Mouse (Mus musculus): ENCODE measurements around the gene Nip7. TPM values are rescaled to one million over a fixed set of nuclear protein-coding genes. Genes with fewer than 3 reads are reported as not detected.

The Nip7 gene
- polyA plus RNA-seq (2014; fragmentation: Illumina TruSeq; extraction: RNeasy Lipid Tissue Mini Kit (QIAGEN cat#74804)), result 19.2 TPM

GRCm38 (mm10) chr8:107056076-107056972 lies at the start of gene Nip7, which contains the start of gene Cog8:
TSS of gene Nip7 (plus strand) at chr8:107056877.
TSS of gene Cog8 (minus strand) at chr8:107056689.

DNA sequence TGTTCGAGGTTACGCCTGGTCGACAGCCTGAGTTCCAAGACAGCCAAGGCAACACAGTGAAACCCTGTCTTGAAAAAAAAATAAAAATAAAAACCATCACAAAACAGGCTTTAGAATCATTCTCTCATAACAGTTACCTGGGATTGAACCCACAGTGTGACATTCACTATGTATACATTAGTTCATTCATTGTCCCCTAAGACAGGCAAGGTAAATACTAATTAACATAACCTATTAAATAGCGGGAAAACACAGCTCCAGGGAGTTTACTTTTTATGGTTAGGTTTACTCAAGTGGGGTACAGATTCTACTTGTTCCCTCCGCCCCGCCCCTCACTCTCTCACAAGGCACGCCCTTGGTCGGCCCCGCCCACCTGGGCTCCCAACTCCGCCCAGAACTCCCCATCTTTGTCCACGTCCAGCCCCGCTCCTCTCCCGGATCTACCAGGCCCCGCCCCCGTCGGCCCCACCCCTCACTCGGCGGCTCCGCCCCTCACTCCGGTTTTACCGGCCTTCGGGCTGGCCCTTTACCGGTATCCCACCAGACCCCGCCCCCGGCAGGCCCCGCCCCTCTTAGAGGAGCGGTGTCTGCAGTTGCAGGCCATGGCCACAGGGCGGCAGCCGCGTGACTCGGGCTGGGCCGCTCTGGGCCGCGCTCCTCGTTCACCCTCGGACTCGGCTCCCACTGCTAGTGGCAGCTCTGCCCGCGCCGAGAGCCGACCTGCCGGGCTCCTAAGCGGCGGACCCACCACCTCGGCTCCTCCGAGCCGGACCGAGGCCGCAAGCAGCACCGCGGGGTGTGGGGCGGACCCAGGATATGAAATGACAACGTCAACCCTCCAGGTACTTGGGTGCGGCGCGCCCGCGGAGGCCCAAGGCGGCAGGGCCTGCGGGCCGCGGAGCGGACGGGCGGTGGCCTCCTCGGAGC lies 25.8 kb upstream of the Nip7 start, which contains the start of gene Vps4a:
TSS of gene Vps4a (plus strand) at position 573 of the 927 bp plus-strand sequence.

DNA sequence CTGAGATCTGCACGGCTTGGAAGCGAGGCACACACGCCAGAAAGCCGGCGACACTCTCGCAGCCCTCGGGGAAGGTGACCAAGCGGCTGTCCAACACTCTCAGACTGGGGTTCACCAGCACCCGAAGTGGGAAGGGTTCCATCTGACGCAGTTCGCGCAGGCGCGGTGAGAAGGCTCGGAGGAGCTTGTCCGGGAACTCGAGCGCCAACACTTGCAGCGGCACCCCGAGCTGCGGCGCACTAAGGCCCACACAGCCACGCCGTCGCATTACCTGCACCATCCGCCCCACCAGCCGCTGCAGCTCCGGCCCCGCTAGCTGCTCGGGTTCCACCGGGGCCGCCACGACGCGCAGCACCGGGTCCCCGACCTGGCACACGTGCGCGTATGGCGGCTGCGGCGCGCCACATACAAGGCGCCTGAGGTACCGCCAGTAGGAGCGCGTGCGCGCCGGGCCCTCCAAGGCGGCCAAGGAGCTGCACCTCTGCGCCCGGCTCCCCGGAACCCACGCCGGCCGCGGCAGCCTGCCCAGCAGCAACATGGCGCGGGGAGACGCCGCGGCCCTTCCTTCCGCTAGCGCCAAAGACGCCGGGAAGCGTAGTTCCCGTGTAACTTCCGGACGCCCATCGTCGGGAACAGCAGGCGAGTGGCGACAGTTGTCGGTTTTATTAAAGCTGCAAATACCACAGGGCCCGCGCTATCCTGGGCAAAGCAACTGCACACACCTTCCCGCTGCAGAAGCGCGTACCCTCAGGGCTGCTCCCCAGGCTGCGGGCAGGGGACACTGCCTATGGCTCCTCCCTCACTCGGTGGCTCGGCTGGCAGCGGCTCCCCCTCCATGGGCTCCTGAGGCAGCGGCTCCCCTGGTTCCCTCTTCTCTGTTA lies 8.4 kb upstream of the Nip7 start, which contains the start of gene Pdf:
TSS of gene Pdf (minus strand) at position 554 of the 881 bp plus-strand sequence.

GRCm38 (mm10) chr8:107065511-107066496 lies 9.1 kb downstream of the Nip7 start, which contains the start of gene Tmed6:
TSS of gene Tmed6 (minus strand) at chr8:107065644.

GRCm38 (mm10) chr8:107096366-107097036 lies 39.8 kb downstream of the Nip7 start, which contains the start of gene Terf2:
TSS of gene Terf2 (minus strand) at chr8:107096547.

Other genes with a start within 250 kb of the Nip7 start
- 1.4 TPM for gene Has3, start 186.6 kb upstream of the Nip7 start, polyA plus RNA-seq (2014; fragmentation: Illumina TruSeq; extraction: RNeasy Lipid Tissue Mini Kit (QIAGEN cat#74804))
- 40.8 TPM for gene Utp4, start 163.2 kb upstream of the Nip7 start, polyA plus RNA-seq (2014; fragmentation: Illumina TruSeq; extraction: RNeasy Lipid Tissue Mini Kit (QIAGEN cat#74804))
- 61.9 TPM for gene Sntb2, start 121.1 kb upstream of the Nip7 start, polyA plus RNA-seq (2014; fragmentation: Illumina TruSeq; extraction: RNeasy Lipid Tissue Mini Kit (QIAGEN cat#74804))
- gene Vps4a, start 25.7 kb upstream of the Nip7 start, polyA plus RNA-seq (2014; fragmentation: Illumina TruSeq; extraction: RNeasy Lipid Tissue Mini Kit (QIAGEN cat#74804)), result 36.2 TPM
- gene Pdf, start 8.3 kb upstream of the Nip7 start, polyA plus RNA-seq (2014; fragmentation: Illumina TruSeq; extraction: RNeasy Lipid Tissue Mini Kit (QIAGEN cat#74804)), result 62.8 TPM
- gene Cog8, start 188 bp upstream of the Nip7 start, polyA plus RNA-seq (2014; fragmentation: Illumina TruSeq; extraction: RNeasy Lipid Tissue Mini Kit (QIAGEN cat#74804)), result 23.3 TPM
- not detected for gene Tmed6, start 8.8 kb downstream of the Nip7 start, polyA plus RNA-seq (2014; fragmentation: Illumina TruSeq; extraction: RNeasy Lipid Tissue Mini Kit (QIAGEN cat#74804))
- 39.3 TPM for gene Terf2, start 39.7 kb downstream of the Nip7 start, polyA plus RNA-seq (2014; fragmentation: Illumina TruSeq; extraction: RNeasy Lipid Tissue Mini Kit (QIAGEN cat#74804))
- 239 TPM for gene Cyb5b, start 93.8 kb downstream of the Nip7 start, polyA plus RNA-seq (2014; fragmentation: Illumina TruSeq; extraction: RNeasy Lipid Tissue Mini Kit (QIAGEN cat#74804))
- 145 TPM for gene Nfat5, start 236.6 kb downstream of the Nip7 start, polyA plus RNA-seq (2014; fragmentation: Illumina TruSeq; extraction: RNeasy Lipid Tissue Mini Kit (QIAGEN cat#74804))